Mouse (Mus musculus) limb, embryonic 11.5 days (tissue): Measurements from ENCODE around the gene Zgrf1. TPM values are rescaled to one million over a fixed set of nuclear protein-coding genes. Genes with fewer than 3 reads are reported as not detected.

Experiments
- ATAC-seq: fragments of 200-750 bp; cut with Nextera tagmentation; 2 replicates; pipeline ENCODE4 v1.8.0; 2017; ENCODE audit warnings: low read depth; ENCODE audit not compliant: insufficient number of reproducible peaks, low FRiP score, low TSS enrichment
- DNase-seq: peaks from one replicate; pipeline ENCODE4 v3.0.0-alpha.2; 2015; ENCODE audit warnings: low spot score
- H3K27ac ChIP-seq: fragments of 300-500 bp; sonication (generic); replicated peaks from 2 replicates; pipeline ENCODE4 v1.5.1; 2014; ENCODE audit warnings: low read depth, mild to moderate bottlenecking, low read length
- H3K27me3 ChIP-seq: fragments of 300-500 bp; sonication (generic); 2 replicates; pipeline ENCODE4 v1.6.1; 2014; ENCODE audit warnings: mild to moderate bottlenecking, low read length, mixed read lengths; ENCODE audit not compliant: control insufficient read depth, insufficient read depth
- H3K36me3 ChIP-seq: fragments of 300-500 bp; sonication (generic); 2 replicates; pipeline ENCODE4 v1.6.1; 2014; ENCODE audit warnings: mild to moderate bottlenecking, low read length, moderate library complexity, mixed read lengths; ENCODE audit not compliant: control insufficient read depth, insufficient read depth
- H3K4me1 ChIP-seq: fragments of 300-500 bp; sonication (generic); 2 replicates; pipeline ENCODE4 v1.6.1; 2014; ENCODE audit warnings: low read length, mixed read lengths; ENCODE audit not compliant: control insufficient read depth, insufficient read depth
- H3K4me2 ChIP-seq: fragments of 300-500 bp; sonication (generic); 2 replicates; pipeline ENCODE4 v1.6.1; 2014; ENCODE audit warnings: low read depth, mild to moderate bottlenecking, moderate library complexity; ENCODE audit not compliant: severe bottlenecking
- H3K4me3 ChIP-seq: fragments of 300-500 bp; sonication (generic); 2 replicates; pipeline ENCODE4 v1.5.1; 2014; ENCODE audit warnings: low read depth, low read length
- H3K9ac ChIP-seq: fragments of 300-500 bp; sonication (generic); 2 replicates; pipeline ENCODE4 v1.6.1; 2014; ENCODE audit warnings: mild to moderate bottlenecking, low read length
- H3K9me3 ChIP-seq: fragments of 300-500 bp; sonication (generic); 2 replicates; pipeline ENCODE4 v1.6.1; 2016; ENCODE audit warnings: low read length; ENCODE audit not compliant: control insufficient read depth
- WGBS: fragments of 180-500 bp; shearing (Covaris S2); extraction: QIAGEN DNeasy Blood & Tissue Kit; methylation state at CpG from one replicate; pipeline ENCODE4 v1.1.7; 2014; 5-methylcytosine and 5-hydroxymethylcytosine counted together
- microRNA counts: library from miRNA; unstranded; fragments of <30 nt; microRNA quantifications from one replicate; lab custom pipeline; 2016
- microRNA-seq: library from miRNA; unstranded; fragments of <30 nt; microRNA quantifications from one replicate; pipeline ENCODE4, GENCODE M21; 2016
- polyA plus RNA-seq: library from polyadenylated mRNA; unstranded; fragments of >200 nt; fragmentation: Nextera tagmentation; extraction: Ambion mirVana; gene quantifications from 2 replicates; pipeline ENCODE4 v1.2.1, GENCODE M21; 2014

Gene Zgrf1
- polyA plus RNA-seq, 1 experiment from 2014 or later = 11.4 TPM

DNA sequence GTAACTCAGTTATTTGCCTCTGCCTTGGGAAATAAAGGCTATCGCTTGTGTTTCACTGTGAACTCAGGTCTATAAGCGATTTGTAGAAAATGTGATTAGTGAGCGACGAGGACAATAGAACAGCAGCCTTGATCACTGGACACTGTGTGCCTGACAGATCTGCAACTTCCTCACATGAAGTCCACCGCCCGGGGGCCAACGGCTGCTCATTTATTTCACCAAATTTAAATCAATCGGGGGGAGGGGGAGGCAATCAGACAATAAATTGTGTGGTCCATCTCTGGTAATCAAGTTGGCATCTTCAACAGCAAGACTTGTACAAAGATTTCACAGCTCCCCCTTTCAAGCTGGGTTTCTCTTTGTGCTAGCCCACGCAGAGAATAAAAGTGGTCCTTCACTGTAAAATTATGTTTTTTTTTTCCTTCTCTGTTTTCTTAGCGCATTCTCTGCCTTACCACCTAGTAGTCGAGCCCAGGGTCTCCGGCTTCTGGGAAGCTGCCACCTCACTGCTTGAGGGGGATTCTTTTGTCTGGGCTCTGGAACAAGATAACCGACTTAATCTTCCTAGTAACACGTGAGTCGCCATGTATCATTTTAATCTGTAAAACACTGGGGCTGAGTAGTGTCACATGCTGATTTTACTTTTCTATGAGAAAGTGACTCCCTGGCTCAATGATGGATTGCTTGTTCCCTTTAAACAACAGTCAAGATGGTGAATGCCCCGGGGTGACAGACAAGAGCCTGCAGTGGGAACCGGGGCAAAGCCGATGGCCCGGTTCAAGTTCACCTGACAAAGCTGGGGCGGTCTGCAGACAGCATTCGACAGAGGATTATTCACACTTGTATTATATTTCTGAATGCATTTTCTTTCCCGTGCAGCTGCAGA is 108.6 kb downstream of the Zgrf1 start:
- H3K27me3 ChIP-seq = no peaks in the 10 kb centered on the region
- H3K9ac ChIP-seq = no peak overlapping the region
- 77% methylated on average over 22 of the region's 22 CpGs for WGBS
- no peaks in the 10 kb centered on the region for H3K9me3 ChIP-seq
- H3K4me1 ChIP-seq = no peaks in the 10 kb centered on the region
- no peak overlapping the region for H3K27ac ChIP-seq
- no peak for ATAC-seq
- no peak for DNase-seq
- H3K36me3 ChIP-seq = no peaks in the 10 kb centered on the region
- H3K4me3 ChIP-seq = no peak overlapping the region
- no peak overlapping the region for H3K4me2 ChIP-seq

MicroRNAs encoded within 50 kb of the gene (microRNA counts, 519-probe panel; counts per million panel counts)
- microRNA mmu-miR-302a (lab: Ali Mortazavi, UCI) = not detected
- microRNA mmu-miR-302b (lab: Ali Mortazavi, UCI) = not detected
- not detected for microRNA mmu-miR-302c (lab: Ali Mortazavi, UCI)
- microRNA mmu-miR-302d (lab: Ali Mortazavi, UCI) = 2,726 counts per million, percentile 27 among the panel's probes with 10 or more counts
- 3,052 counts per million, percentile 36 among the panel's probes with 10 or more counts for microRNA mmu-miR-367 (lab: Ali Mortazavi, UCI)

Small RNAs within 50 kb of the gene (microRNA-seq; reads per million reads assigned to microRNA genes)
- gene Mir302a = 409 reads per million, percentile 65 among the genes with 10 or more reads in this experiment
- 339 reads per million, percentile 64 among the genes with 10 or more reads in this experiment for gene Mir302b
- 53.4 reads per million, percentile 40 among the genes with 10 or more reads in this experiment for gene Mir302c
- 360 reads per million, percentile 64 among the genes with 10 or more reads in this experiment for gene Mir302d
- gene Mir367 = 1.2 reads per million

Other genes with a start within 250 kb of the Zgrf1 start
- gene Ank2, start 54.1 kb upstream of the Zgrf1 start, polyA plus RNA-seq = 16.6 and 17.1 TPM in 2 replicates
- 78.8 and 86.4 TPM in 2 replicates for gene Larp7, start 140 bp upstream of the Zgrf1 start, polyA plus RNA-seq
- not detected in 2 replicates for gene Neurog2, start 79.6 kb downstream of the Zgrf1 start, polyA plus RNA-seq
- gene Alpk1, start 227.0 kb downstream of the Zgrf1 start, polyA plus RNA-seq = 0.37 and 0.74 TPM in 2 replicates
- 2.0 and 2.9 TPM in 2 replicates for gene Tifa, start 236.3 kb downstream of the Zgrf1 start, polyA plus RNA-seq